Mouse (Mus musculus) hindbrain, postnatal 0 days (tissue): ENCODE results near the gene Nin. TPM values are rescaled to one million over a fixed set of nuclear protein-coding genes. Genes with fewer than 3 reads are reported as not detected.
A peak's percentile ranks its signal among the peaks of the same experiment; 100 is the strongest.

Experiments
- ATAC-seq: fragments of 200-750 bp; cut with Nextera tagmentation; 2 replicates; pipeline ENCODE4 v1.8.0; 2017; ENCODE audit warnings: mild to moderate bottlenecking, moderate TSS enrichment, moderate library complexity
- DNase-seq: peaks from one replicate; pipeline ENCODE4 v3.0.0-alpha.2; 2015; ENCODE audit warnings: low spot score
- H3K27ac ChIP-seq: fragments of 300-500 bp; sonication (generic); 2 replicates; pipeline ENCODE4 v1.5.1; 2014; ENCODE audit warnings: mild to moderate bottlenecking
- H3K27me3 ChIP-seq: fragments of 300-500 bp; sonication (generic); 2 replicates; pipeline ENCODE4 v1.6.1; 2014; ENCODE audit warnings: low read length, mixed read lengths; ENCODE audit not compliant: insufficient read depth
- H3K36me3 ChIP-seq: fragments of 300-500 bp; sonication (generic); 2 replicates; pipeline ENCODE4 v1.6.1; 2014; ENCODE audit warnings: low read length, mixed read lengths; ENCODE audit not compliant: insufficient read depth
- H3K4me1 ChIP-seq: fragments of 300-500 bp; sonication (generic); 2 replicates; pipeline ENCODE4 v1.6.1; 2014; ENCODE audit warnings: antibody characterized with exemption, low read length, mixed read lengths; ENCODE audit not compliant: insufficient read depth
- H3K4me2 ChIP-seq: fragments of 300-500 bp; sonication (generic); 2 replicates; pipeline ENCODE4 v1.6.1; 2014; ENCODE audit warnings: low read depth, mild to moderate bottlenecking, low read length, moderate library complexity, mixed read lengths
- H3K4me3 ChIP-seq: fragments of 300-500 bp; sonication (generic); 2 replicates; pipeline ENCODE4 v1.5.1; 2014; ENCODE audit warnings: low read length
- H3K9ac ChIP-seq: fragments of 300-500 bp; sonication (generic); replicated peaks from 2 replicates; pipeline ENCODE4 v1.6.1; 2014; ENCODE audit warnings: mild to moderate bottlenecking, low read length, moderate library complexity, mixed read lengths
- H3K9me3 ChIP-seq: fragments of 300-500 bp; sonication (generic); 2 replicates; pipeline ENCODE4 v1.6.1; 2016; ENCODE audit warnings: low read length, mixed read lengths
- CTCF ChIP-seq: IDR thresholded peaks from 2 replicates; pipeline ENCODE4 v1.5.1; 2016; ENCODE audit warnings: antibody characterized with exemption, control low read depth, low read depth
- WGBS: fragments of 180-500 bp; shearing (Covaris S2); extraction: QIAGEN DNeasy Blood & Tissue Kit; methylation state at CpG from one replicate; pipeline ENCODE4 v1.1.7; 2014; 5-methylcytosine and 5-hydroxymethylcytosine counted together
- polyA plus RNA-seq: library from polyadenylated mRNA; unstranded; fragments of >200 nt; fragmentation: Nextera tagmentation; extraction: Ambion mirVana; gene quantifications from 2 replicates; pipeline ENCODE4 v1.2.1, GENCODE M21; 2015
- total RNA-seq: library from RNA; depleted of rRNA; stranded (reverse); fragments of >200 nt; gene quantifications from 2 replicates; pipeline ENCODE4 v1.2.3, GENCODE M21; 2014

Nin gene
- total and polyA plus RNA-seq, 2 experiments from 2014 or later, result 6.2 to 18.9 TPM

DNA sequence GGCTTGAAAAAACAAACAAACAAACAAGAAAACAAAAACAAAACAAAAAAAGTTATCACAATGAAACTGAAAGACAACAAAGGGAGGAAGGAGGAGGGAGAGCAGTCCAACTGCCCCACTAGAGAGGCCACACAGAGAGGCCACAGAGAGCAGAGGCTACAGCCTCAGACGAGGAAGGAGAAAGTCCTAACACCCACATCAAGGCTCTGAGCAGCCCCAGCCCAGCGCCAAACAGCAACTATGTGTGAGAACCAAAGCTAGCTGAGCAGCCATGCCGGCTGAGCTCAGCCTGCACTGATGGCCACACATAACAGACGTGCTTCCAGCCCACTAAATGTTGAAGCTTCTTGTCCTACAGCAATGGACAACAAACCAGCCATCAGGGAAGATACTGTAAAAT lies 26.4 kb upstream of the Nin start:
- no peak overlapping the region for H3K4me2 ChIP-seq

DNA sequence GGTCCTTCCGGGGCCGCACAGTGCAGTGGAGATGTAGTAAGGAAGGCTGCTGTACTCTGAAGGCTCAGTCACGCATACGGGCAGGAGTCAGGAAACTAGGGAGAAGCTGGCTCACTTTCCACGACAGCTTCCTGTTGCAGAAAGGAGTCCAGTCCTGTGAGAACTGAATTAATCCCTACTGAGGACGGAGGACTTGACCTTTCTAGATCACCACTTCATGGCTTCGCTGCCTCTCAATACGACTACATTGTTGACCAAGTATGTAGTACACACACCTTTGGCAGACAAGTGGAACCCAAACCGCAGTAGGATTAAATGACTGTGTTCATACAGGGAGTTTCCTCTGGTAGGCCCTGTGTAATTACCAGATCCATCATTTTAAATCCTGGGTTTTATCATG lies 24.1 kb upstream of the Nin start:
- no peaks in the 10 kb centered on the region for H3K4me1 ChIP-seq
- H3K27ac ChIP-seq, result no peak overlapping the region
- no peak for DNase-seq
- H3K4me2 ChIP-seq, result no peak overlapping the region
- ATAC-seq, result no peak
- H3K9me3 ChIP-seq, result no peaks in the 10 kb centered on the region
- TF ChIP-seq CTCF, result no peak
- no peaks in the 10 kb centered on the region for H3K36me3 ChIP-seq
- no peaks in the 10 kb centered on the region for H3K27me3 ChIP-seq
- no peak overlapping the region for H3K4me3 ChIP-seq
- no peak overlapping the region for H3K9ac ChIP-seq
- WGBS, result 79% methylated on average over 9 of the region's 9 CpGs

More for the DNA sequence above, 26.4 kb upstream of the Nin start:
- Histone ChIP-seq H3K4me1 (no peaks in the 10 kb centered on the region), H3K4me3 (no peak overlapping the region), H3K27ac (no peak overlapping the region), H3K9me3 (no peaks in the 10 kb centered on the region), H3K9ac (no peak overlapping the region), H3K36me3 (no peaks in the 10 kb centered on the region), H3K27me3 (no peaks in the 10 kb centered on the region)
- no peak for TF ChIP-seq CTCF
- DNase-seq (no peak), ATAC-seq (no peak)
- WGBS, result 75% methylated on average over 4 of the region's 4 CpGs

DNA sequence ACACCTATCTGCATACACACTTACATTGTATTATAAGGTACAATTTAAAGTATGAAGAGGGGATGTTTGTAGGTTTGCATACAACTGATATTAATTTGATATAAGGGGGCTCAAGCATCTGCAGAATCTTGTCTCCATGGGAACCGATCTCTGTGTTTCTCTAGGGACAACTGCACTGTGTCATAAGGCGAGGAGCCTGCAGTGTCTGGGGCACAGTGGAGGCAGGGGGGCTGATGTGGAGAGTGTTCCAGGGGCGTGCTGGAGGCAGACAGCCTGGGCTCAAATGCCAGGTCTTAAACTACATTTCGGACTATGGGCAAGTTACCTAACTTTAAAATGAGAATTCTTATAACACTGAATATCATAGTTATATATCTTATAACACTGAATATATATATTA lies 23.6 kb upstream of the Nin start:
- Histone ChIP-seq H3K9ac (no peak overlapping the region), H3K9me3 (no peaks in the 10 kb centered on the region), H3K4me2 (no peak overlapping the region), H3K27ac (no peak overlapping the region), H3K4me3 (no peak overlapping the region), H3K4me1 (no peaks in the 10 kb centered on the region), H3K27me3 (no peaks in the 10 kb centered on the region), H3K36me3 (no peaks in the 10 kb centered on the region)
- ATAC-seq, result no peak
- 61% methylated on average over 4 of the region's 4 CpGs for WGBS
- TF ChIP-seq CTCF, result no peak
- DNase-seq, result no peak

DNA sequence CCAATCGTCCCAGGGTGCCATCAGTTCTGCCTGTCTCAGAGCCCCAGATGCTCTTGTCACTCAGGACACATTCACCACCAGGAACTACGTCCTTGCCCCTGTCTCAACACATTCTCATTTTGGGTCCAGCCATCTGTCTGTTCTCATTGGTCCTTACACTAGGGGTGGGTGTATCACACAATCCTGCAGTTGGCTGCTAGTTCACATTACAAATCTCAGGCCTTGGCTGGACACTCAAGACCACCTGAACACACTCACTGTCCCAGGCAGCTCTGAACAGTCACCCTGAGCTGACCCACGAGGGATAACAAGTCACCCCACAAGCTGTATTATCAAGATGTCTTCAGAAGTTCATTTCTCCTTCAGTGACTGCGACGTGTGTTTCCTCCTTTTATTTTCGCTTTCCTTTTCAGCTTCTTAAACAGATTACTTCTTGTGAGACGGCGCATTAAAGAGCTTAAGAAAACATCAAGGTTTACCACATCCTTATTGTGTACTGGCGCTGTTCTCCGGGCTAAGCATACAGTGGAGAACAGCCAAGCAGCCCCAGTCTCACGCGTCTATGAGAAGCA lies 22.8 kb upstream of the Nin start:
- DNase-seq (peak; percentile 13), ATAC-seq (no peak)
- no peaks in the 10 kb centered on the region for H3K36me3 ChIP-seq
- 0 out of 2 replicates have a peak, but pooled peaks cover 2% of the 10 kb centered on the region for H3K4me1 ChIP-seq
- no peak overlapping the region for H3K4me3 ChIP-seq
- WGBS, result 65% methylated on average over 12 of the region's 12 CpGs
- H3K9me3 ChIP-seq, result no peaks in the 10 kb centered on the region
- H3K4me2 ChIP-seq, result no peak overlapping the region
- no peaks in the 10 kb centered on the region for H3K27me3 ChIP-seq
- H3K9ac ChIP-seq, result no peak overlapping the region
- no peak overlapping the region for H3K27ac ChIP-seq
- no peak for TF ChIP-seq CTCF

DNA sequence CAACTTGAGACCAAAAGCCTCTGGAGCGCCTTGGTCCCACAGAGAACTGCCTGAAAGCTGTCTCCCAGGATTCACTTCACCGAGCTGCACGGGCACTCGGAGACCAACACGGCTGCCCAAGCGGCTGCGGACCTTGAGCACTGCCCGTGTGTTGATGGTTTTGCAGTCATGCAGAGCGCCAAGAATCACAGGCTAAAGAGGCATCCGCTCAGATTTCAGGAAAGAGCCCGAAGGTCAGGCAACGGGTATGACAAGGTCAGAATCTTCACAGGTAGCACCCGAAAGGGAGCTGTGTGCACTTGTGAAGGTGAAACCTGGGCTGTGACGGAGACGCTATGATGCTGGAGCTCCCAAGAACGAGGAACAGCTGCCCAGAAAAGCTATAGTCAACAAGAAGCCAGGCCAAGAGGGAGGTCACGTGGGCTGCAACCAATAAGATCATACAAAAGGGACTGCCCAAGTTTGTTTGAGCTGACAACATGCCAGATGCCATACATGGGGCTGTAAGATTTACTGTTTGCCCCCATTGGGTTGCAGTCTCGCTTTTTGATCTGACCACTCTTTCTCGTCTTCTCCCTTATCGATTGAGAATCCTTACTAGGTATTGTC lies 21.2 kb upstream of the Nin start:
- Histone ChIP-seq H3K4me2 (no peak overlapping the region), H3K27me3 (no peaks in the 10 kb centered on the region), H3K27ac (no peak overlapping the region), H3K4me1 (0 out of 2 replicates have a peak, but pooled peaks cover 3% of the 10 kb centered on the region), H3K9ac (no peak overlapping the region), H3K4me3 (no peak overlapping the region), H3K9me3 (no peaks in the 10 kb centered on the region), H3K36me3 (no peaks in the 10 kb centered on the region)
- no peak for DNase-seq
- no peak for TF ChIP-seq CTCF
- 90% methylated on average over 20 of the region's 20 CpGs for WGBS
- ATAC-seq, result no peak

DNA sequence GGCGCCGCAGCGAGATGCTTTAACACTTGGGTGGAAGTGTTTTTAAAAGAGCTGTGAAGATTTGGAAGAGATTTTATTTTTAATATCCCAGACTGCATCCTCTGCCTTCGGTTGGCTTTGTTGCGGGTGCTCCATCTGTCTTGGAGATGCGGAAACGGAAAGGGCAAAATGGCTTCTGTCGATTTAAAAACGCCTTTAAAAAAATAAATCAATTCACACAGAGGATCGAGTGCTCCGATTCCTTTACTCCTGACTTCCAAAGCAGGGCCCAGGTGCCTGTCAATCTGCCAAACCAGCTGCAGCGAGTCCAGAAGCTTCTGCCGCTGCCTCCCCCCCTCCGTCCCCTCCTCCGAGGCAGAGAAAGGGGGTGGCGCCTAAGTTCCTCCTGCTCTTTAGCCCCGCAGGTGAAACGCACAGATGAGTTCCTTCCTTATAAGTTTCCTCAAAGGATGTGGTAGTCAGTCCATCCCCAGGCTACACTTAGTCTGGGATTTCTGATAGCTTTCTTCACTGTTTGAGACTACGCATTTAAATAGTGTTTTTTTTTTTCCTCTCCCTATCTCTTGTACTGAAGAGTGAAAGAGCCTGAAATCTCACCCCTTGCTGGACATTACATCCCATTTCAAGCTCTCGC lies 17.6 kb upstream of the Nin start:
- WGBS, result 32% methylated on average over 18 of the region's 20 CpGs
- H3K9ac ChIP-seq, result peak overlapping the region; percentile 40
- peak; percentile 72 for DNase-seq
- no peak for TF ChIP-seq CTCF
- no peaks in the 10 kb centered on the region for H3K9me3 ChIP-seq
- H3K27me3 ChIP-seq, result no peaks in the 10 kb centered on the region
- ATAC-seq, result peak; percentile 64; the same call in 1 of the 2 replicates
- no peaks in the 10 kb centered on the region for H3K36me3 ChIP-seq
- H3K27ac ChIP-seq, result peak overlapping the region; percentile 68
- H3K4me3 ChIP-seq, result peak overlapping the region; percentile 27
- H3K4me1 ChIP-seq, result 0 out of 2 replicates have a peak, but pooled peaks cover 3% of the 10 kb centered on the region
- H3K4me2 ChIP-seq, result peak overlapping the region; percentile 50

DNA sequence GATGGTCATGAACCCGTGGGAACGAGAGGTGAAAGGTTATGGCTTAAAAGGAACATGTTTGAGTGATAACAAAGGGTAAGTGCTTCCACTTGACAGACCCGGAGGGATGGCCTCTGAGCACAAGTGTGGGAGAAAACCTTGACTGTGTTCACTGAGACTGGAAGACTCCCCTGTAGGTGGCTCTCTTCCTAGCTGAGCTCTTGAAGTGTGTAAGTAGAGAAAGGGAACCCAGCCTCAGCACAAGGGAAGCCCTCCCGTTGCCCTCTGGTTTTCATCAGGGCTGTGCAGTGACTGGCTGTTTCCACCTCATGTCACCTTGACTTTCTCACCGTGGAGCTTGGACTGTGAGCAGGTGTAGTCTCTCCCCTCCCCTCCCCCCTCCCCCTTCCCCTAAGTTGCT lies 15.6 kb upstream of the Nin start:
- H3K9me3 ChIP-seq, result no peaks in the 10 kb centered on the region
- H3K4me2 ChIP-seq, result no peak overlapping the region
- no peak overlapping the region for H3K4me3 ChIP-seq
- no peaks in the 10 kb centered on the region for H3K36me3 ChIP-seq
- ATAC-seq (no peak), DNase-seq (no peak)
- no peak overlapping the region for H3K9ac ChIP-seq
- no peak overlapping the region for H3K27ac ChIP-seq
- TF ChIP-seq CTCF, result peak; percentile 28
- H3K4me1 ChIP-seq, result 0 out of 2 replicates have a peak, but pooled peaks cover 3% of the 10 kb centered on the region
- 51% methylated on average over 5 of the region's 5 CpGs for WGBS
- H3K27me3 ChIP-seq, result no peaks in the 10 kb centered on the region
